Mouse (Mus musculus): Measurements from ENCODE around the gene Gpr84. TPM values are rescaled to one million over a fixed set of nuclear protein-coding genes. Genes with fewer than 3 reads are reported as not detected.

Gene Gpr84
- polyA plus RNA-seq, 1 experiment from 2014 or later = 0.34 TPM

- WGBS = 90% methylated on average over 11 of the region's 11 CpGs
- H3K27ac ChIP-seq (ENCODE audit: low read depth) = no peak overlapping the region
- H3K4me2 ChIP-seq (ENCODE audit: low read length) = no peak overlapping the region
- DNase-seq (ENCODE audit: low spot score) = no peak
- no peak overlapping the region for H3K4me3 ChIP-seq (ENCODE audit: low read depth, low read length)
- H3K36me3 ChIP-seq (ENCODE audit: control insufficient read depth, insufficient read depth, low read length) = peaks cover 86% of the 10 kb centered on the region
- no peak overlapping the region for H3K9ac ChIP-seq (ENCODE audit: low read length)
- H3K27me3 ChIP-seq (replicated peaks; ENCODE audit: control insufficient read depth, insufficient read depth, low read length) = no peaks in the 10 kb centered on the region
- no peaks in the 10 kb centered on the region for H3K4me1 ChIP-seq (replicated peaks; ENCODE audit: control insufficient read depth, insufficient read depth, low read length)
- no peaks in the 10 kb centered on the region for H3K9me3 ChIP-seq (ENCODE audit: control insufficient read depth, low read length)
- 0 out of 2 replicates have a peak, but pooled peaks have one; percentile 14 for ATAC-seq (replicated peaks; ENCODE audit: low FRiP score, low TSS enrichment, low read depth)
These were observed 43.3 kb upstream of the Gpr84 start for GRCm38 (mm10) chr15:103353511-103354256.

- Histone ChIP-seq H3K9ac (ENCODE audit: low read length) (no peak overlapping the region), H3K4me2 (ENCODE audit: low read length) (no peak overlapping the region), H3K27me3 (replicated peaks; ENCODE audit: control insufficient read depth, insufficient read depth, low read length) (no peaks in the 10 kb centered on the region), H3K4me3 (ENCODE audit: low read depth, low read length) (no peak overlapping the region), H3K36me3 (ENCODE audit: control insufficient read depth, insufficient read depth, low read length) (peaks cover 94% of the 10 kb centered on the region), H3K9me3 (ENCODE audit: control insufficient read depth, low read length) (no peaks in the 10 kb centered on the region), H3K4me1 (replicated peaks; ENCODE audit: control insufficient read depth, insufficient read depth, low read length) (no peaks in the 10 kb centered on the region), H3K27ac (ENCODE audit: low read depth) (no peak overlapping the region)
- no peak; the same call in 1 of the 2 replicates for ATAC-seq (replicated peaks; ENCODE audit: low FRiP score, low TSS enrichment, low read depth)
- peak; percentile 77 for DNase-seq (ENCODE audit: low spot score)
- WGBS = 50% methylated on average over 4 of the region's 4 CpGs
These were observed 42.4 kb upstream of the Gpr84 start for GRCm38 (mm10) chr15:103352856-103353255.

GRCm38 (mm10) chr15:103347275-103347684, 36.9 kb upstream of the Gpr84 start:
- peaks cover 84% of the 10 kb centered on the region for H3K36me3 ChIP-seq (ENCODE audit: control insufficient read depth, insufficient read depth, low read length)
- no peak overlapping the region for H3K4me3 ChIP-seq (ENCODE audit: low read depth, low read length)
- no peak overlapping the region for H3K9ac ChIP-seq (ENCODE audit: low read length)
- WGBS = 6% methylated on average over 2 of the region's 2 CpGs
- H3K27ac ChIP-seq (ENCODE audit: low read depth) = no peak overlapping the region
- ATAC-seq (replicated peaks; ENCODE audit: low FRiP score, low TSS enrichment, low read depth) (no peak), DNase-seq (ENCODE audit: low spot score) (no peak)
- no peak overlapping the region for H3K4me2 ChIP-seq (ENCODE audit: low read length)
- no peaks in the 10 kb centered on the region for H3K4me1 ChIP-seq (replicated peaks; ENCODE audit: control insufficient read depth, insufficient read depth, low read length)
- no peaks in the 10 kb centered on the region for H3K9me3 ChIP-seq (ENCODE audit: control insufficient read depth, low read length)
- H3K27me3 ChIP-seq (replicated peaks; ENCODE audit: control insufficient read depth, insufficient read depth, low read length) = no peaks in the 10 kb centered on the region

DNA sequence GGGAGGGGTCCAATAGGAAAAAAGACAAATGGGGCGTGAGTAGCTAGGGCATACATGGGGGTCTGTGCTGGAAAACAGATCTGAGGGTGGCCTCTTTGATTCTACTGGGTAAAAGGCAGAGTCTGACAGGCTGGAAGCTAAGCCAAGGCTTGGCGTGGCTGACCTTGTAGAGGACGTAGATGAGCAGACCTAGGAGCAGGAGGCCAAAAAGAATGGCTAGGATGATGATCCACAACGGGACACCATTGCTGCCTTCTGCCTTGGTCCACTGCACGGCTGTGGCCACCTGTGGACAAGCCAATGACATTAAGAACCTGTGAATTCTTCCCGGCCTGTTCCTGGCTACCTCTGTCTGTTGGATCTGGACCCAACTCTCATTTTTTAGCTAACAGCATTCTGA, 35.4 kb upstream of the Gpr84 start:
- Histone ChIP-seq H3K9ac (ENCODE audit: low read length) (no peak overlapping the region), H3K9me3 (ENCODE audit: control insufficient read depth, low read length) (no peaks in the 10 kb centered on the region), H3K4me2 (ENCODE audit: low read length) (no peak overlapping the region), H3K4me3 (ENCODE audit: low read depth, low read length) (no peak overlapping the region), H3K27me3 (replicated peaks; ENCODE audit: control insufficient read depth, insufficient read depth, low read length) (peaks cover 10% of the 10 kb centered on the region; the same call in 1 of the 2 replicates), H3K27ac (ENCODE audit: low read depth) (no peak overlapping the region), H3K36me3 (ENCODE audit: control insufficient read depth, insufficient read depth, low read length) (peaks cover 69% of the 10 kb centered on the region), H3K4me1 (replicated peaks; ENCODE audit: control insufficient read depth, insufficient read depth, low read length) (no peaks in the 10 kb centered on the region)
- ATAC-seq (replicated peaks; ENCODE audit: low FRiP score, low TSS enrichment, low read depth) = no peak
- no peak for DNase-seq (ENCODE audit: low spot score)
- 91% methylated on average over 6 of the region's 6 CpGs for WGBS

DNA sequence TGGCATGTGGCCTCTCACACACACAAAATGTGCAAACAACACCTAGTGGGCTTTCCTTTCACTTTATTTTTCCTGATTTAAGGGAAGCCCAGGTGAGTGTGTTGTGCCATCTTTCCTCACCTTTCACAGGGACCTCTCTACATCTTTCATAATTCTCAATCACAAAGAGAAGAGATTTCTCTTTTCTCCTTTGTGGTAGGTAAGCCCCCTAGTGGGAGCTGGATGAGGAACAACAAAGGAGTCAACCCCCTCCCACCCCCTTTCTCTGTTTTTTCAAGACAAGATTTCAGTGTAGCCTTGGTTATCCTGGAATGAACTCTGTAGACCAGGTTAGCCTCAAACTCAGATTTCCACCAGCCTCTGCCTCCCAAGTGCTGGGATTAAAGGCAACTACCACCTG, 33.1 kb upstream of the Gpr84 start:
- no peak overlapping the region for H3K4me2 ChIP-seq (ENCODE audit: low read length)
- H3K9me3 ChIP-seq (ENCODE audit: control insufficient read depth, low read length) = no peaks in the 10 kb centered on the region
- no peak overlapping the region for H3K4me3 ChIP-seq (ENCODE audit: low read depth, low read length)
- H3K9ac ChIP-seq (ENCODE audit: low read length) = no peak overlapping the region
- H3K36me3 ChIP-seq (ENCODE audit: control insufficient read depth, insufficient read depth, low read length) = peaks cover 46% of the 10 kb centered on the region
- peaks cover 25% of the 10 kb centered on the region for H3K27me3 ChIP-seq (replicated peaks; ENCODE audit: control insufficient read depth, insufficient read depth, low read length)
- H3K27ac ChIP-seq (ENCODE audit: low read depth) = no peak overlapping the region
- ATAC-seq (replicated peaks; ENCODE audit: low FRiP score, low TSS enrichment, low read depth) = no peak
- DNase-seq (ENCODE audit: low spot score) = no peak
- H3K4me1 ChIP-seq (replicated peaks; ENCODE audit: control insufficient read depth, insufficient read depth, low read length) = no peaks in the 10 kb centered on the region

- no peak for ATAC-seq (replicated peaks; ENCODE audit: low FRiP score, low TSS enrichment, low read depth)
- Histone ChIP-seq H3K4me2 (ENCODE audit: low read length) (no peak overlapping the region), H3K27me3 (replicated peaks; ENCODE audit: control insufficient read depth, insufficient read depth, low read length) (peaks cover 30% of the 10 kb centered on the region), H3K9ac (ENCODE audit: low read length) (no peak overlapping the region), H3K9me3 (ENCODE audit: control insufficient read depth, low read length) (no peaks in the 10 kb centered on the region), H3K4me3 (ENCODE audit: low read depth, low read length) (no peak overlapping the region), H3K36me3 (ENCODE audit: control insufficient read depth, insufficient read depth, low read length) (peaks cover 41% of the 10 kb centered on the region), H3K27ac (ENCODE audit: low read depth) (no peak overlapping the region), H3K4me1 (replicated peaks; ENCODE audit: control insufficient read depth, insufficient read depth, low read length) (no peaks in the 10 kb centered on the region)
- 69% methylated on average over 2 of the region's 3 CpGs for WGBS
- DNase-seq (ENCODE audit: low spot score) = no peak
These were observed 32.6 kb upstream of the Gpr84 start for GRCm38 (mm10) chr15:103343008-103343407.

DNA sequence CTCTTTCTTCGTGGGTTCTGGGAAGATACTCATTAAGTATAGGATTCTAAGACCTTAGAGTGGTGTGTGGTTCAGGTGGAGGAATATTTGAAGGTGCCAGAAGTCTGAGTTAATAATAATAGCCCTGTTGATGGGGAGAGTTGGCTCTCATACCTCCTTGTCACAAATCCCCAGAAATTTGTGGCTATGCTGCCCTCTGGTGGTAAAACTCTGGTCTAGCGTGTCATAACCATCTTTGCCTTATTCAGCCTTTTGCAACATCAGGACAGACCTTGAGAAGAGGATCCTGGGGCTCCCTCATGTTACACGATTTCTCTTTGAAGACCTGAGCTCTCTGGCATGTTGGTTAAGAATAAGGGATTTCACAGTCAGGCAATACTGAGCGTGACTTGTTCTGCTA, 32.0 kb upstream of the Gpr84 start:
- H3K9ac ChIP-seq (ENCODE audit: low read length) = no peak overlapping the region
- no peaks in the 10 kb centered on the region for H3K9me3 ChIP-seq (ENCODE audit: control insufficient read depth, low read length)
- H3K27me3 ChIP-seq (replicated peaks; ENCODE audit: control insufficient read depth, insufficient read depth, low read length) = peaks cover 34% of the 10 kb centered on the region
- H3K27ac ChIP-seq (ENCODE audit: low read depth) = no peak overlapping the region
- no peak overlapping the region for H3K4me3 ChIP-seq (ENCODE audit: low read depth, low read length)
- DNase-seq (ENCODE audit: low spot score) (peak; percentile 86), ATAC-seq (replicated peaks; ENCODE audit: low FRiP score, low TSS enrichment, low read depth) (no peak)
- H3K36me3 ChIP-seq (ENCODE audit: control insufficient read depth, insufficient read depth, low read length) = peaks cover 35% of the 10 kb centered on the region
- WGBS = 20% methylated on average over 4 of the region's 4 CpGs
- H3K4me2 ChIP-seq (ENCODE audit: low read length) = no peak overlapping the region
- 0 out of 2 replicates have a peak, but pooled peaks cover 2% of the 10 kb centered on the region for H3K4me1 ChIP-seq (replicated peaks; ENCODE audit: control insufficient read depth, insufficient read depth, low read length)

DNA sequence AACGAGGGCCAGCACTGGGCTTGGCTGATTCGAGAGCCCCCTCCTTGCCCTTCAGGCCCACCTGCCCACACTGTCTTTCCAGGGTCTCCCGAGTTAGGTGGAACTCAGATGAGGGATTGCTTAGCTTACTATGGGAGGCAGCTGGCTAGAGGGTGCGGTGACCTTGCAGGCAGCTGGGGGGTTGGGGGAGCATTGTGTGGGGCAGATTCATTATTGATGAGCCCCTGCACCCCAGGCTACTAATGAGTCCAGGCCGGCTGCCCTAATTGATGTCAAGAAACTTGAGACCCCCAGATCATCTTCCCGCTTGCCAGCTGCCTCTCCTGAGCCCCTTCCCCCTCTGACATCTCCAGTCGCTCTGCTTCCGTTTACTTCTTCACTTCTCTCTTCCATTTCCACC, 31.1 kb upstream of the Gpr84 start:
- WGBS = 47% methylated on average over 8 of the region's 8 CpGs
- Histone ChIP-seq H3K36me3 (ENCODE audit: control insufficient read depth, insufficient read depth, low read length) (peaks cover 27% of the 10 kb centered on the region), H3K4me1 (replicated peaks; ENCODE audit: control insufficient read depth, insufficient read depth, low read length) (0 out of 2 replicates have a peak, but pooled peaks cover 7% of the 10 kb centered on the region), H3K4me2 (ENCODE audit: low read length) (no peak overlapping the region), H3K4me3 (ENCODE audit: low read depth, low read length) (no peak overlapping the region), H3K9ac (ENCODE audit: low read length) (no peak overlapping the region), H3K27me3 (replicated peaks; ENCODE audit: control insufficient read depth, insufficient read depth, low read length) (peaks cover 34% of the 10 kb centered on the region), H3K27ac (ENCODE audit: low read depth) (no peak overlapping the region), H3K9me3 (ENCODE audit: control insufficient read depth, low read length) (no peaks in the 10 kb centered on the region)
- DNase-seq (ENCODE audit: low spot score) (no peak), ATAC-seq (replicated peaks; ENCODE audit: low FRiP score, low TSS enrichment, low read depth) (no peak)

DNA sequence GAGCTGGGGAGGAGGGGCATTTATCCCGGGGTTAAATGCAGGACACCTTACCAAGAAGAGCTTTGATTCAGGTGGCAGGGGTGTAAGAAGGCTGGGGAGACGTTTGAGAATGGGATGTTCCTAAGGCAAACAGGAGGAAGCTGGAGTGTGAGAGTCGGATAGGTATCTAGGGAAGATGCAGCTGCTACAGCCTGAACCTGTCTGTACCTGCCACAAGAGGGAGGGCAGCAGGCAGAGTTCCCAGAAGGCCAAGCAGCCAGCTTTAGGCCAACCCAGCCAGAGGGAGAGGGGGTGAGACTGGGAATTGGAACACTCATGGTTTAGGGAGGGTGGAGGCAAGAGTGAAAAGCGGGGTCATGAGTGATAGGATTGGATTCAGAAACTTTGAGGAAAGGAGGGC, 30.4 kb upstream of the Gpr84 start:
- Histone ChIP-seq H3K4me3 (ENCODE audit: low read depth, low read length) (no peak overlapping the region), H3K4me1 (replicated peaks; ENCODE audit: control insufficient read depth, insufficient read depth, low read length) (0 out of 2 replicates have a peak, but pooled peaks cover 7% of the 10 kb centered on the region), H3K4me2 (ENCODE audit: low read length) (no peak overlapping the region), H3K27ac (ENCODE audit: low read depth) (no peak overlapping the region), H3K36me3 (ENCODE audit: control insufficient read depth, insufficient read depth, low read length) (peaks cover 19% of the 10 kb centered on the region), H3K9ac (ENCODE audit: low read length) (no peak overlapping the region), H3K27me3 (replicated peaks; ENCODE audit: control insufficient read depth, insufficient read depth, low read length) (peaks cover 34% of the 10 kb centered on the region), H3K9me3 (ENCODE audit: control insufficient read depth, low read length) (no peaks in the 10 kb centered on the region)
- no peak for ATAC-seq (replicated peaks; ENCODE audit: low FRiP score, low TSS enrichment, low read depth)
- no peak for DNase-seq (ENCODE audit: low spot score)
- 20% methylated on average over 4 of the region's 4 CpGs for WGBS
